Mouse (Mus musculus) heart, embryonic 13.5 days (tissue): ENCODE measurements around the gene Gtf2ird1. TPM values are rescaled to one million over a fixed set of nuclear protein-coding genes. Genes with fewer than 3 reads are reported as not detected.

Source experiments
- ATAC-seq: fragments of 200-750 bp; cut with Nextera tagmentation; 2 replicates; pipeline ENCODE4 v1.8.0; 2017; ENCODE audit warnings: moderate TSS enrichment; ENCODE audit not compliant: insufficient number of reproducible peaks, low FRiP score, low TSS enrichment; ENCODE audit errors: extremely low read depth
- H3K27ac ChIP-seq: fragments of 300-500 bp; sonication (generic); replicated peaks from 2 replicates; pipeline ENCODE4 v1.5.1; 2015; ENCODE audit warnings: moderate library complexity, mild to moderate bottlenecking, inconsistent platforms
- H3K27me3 ChIP-seq: fragments of 300-500 bp; sonication (generic); replicated peaks from 2 replicates; pipeline ENCODE4 v1.6.1; 2015; ENCODE audit warnings: mild to moderate bottlenecking, inconsistent platforms
- H3K36me3 ChIP-seq: fragments of 300-500 bp; sonication (generic); 2 replicates; pipeline ENCODE4 v1.6.1; 2015; ENCODE audit warnings: mild to moderate bottlenecking, inconsistent platforms
- H3K4me1 ChIP-seq: fragments of 300-500 bp; sonication (generic); 2 replicates; pipeline ENCODE4 v1.6.1; 2015; ENCODE audit warnings: inconsistent platforms
- H3K4me2 ChIP-seq: fragments of 300-500 bp; sonication (generic); 2 replicates; pipeline ENCODE4 v1.6.1; 2015; ENCODE audit warnings: inconsistent platforms, mild to moderate bottlenecking, moderate library complexity
- H3K4me3 ChIP-seq: fragments of 300-500 bp; sonication (generic); 2 replicates; pipeline ENCODE4 v1.5.1; 2015; ENCODE audit warnings: moderate library complexity, mild to moderate bottlenecking, inconsistent platforms
- H3K9ac ChIP-seq: fragments of 300-500 bp; sonication (generic); 2 replicates; pipeline ENCODE4 v1.6.1; 2015; ENCODE audit warnings: inconsistent platforms, mild to moderate bottlenecking, moderate library complexity
- H3K9me3 ChIP-seq: fragments of 300-500 bp; sonication (generic); 2 replicates; pipeline ENCODE4 v1.6.1; 2016; ENCODE audit warnings: inconsistent platforms
- WGBS: fragments of 180-500 bp; shearing (Covaris S2); methylation state at CpG from one replicate; pipeline ENCODE4 v1.1.7; 2015; ENCODE audit warnings: mixed read lengths; 5-methylcytosine and 5-hydroxymethylcytosine counted together
- polyA plus RNA-seq: library from polyadenylated mRNA; unstranded; fragments of >200 nt; fragmentation: Nextera tagmentation; extraction: Ambion mirVana; gene quantifications from 2 replicates; pipeline ENCODE4 v1.2.1, GENCODE M21; 2015

Gtf2ird1 gene
- polyA plus RNA-seq, 1 experiment from 2014 or later = 53.4 TPM

GRCm38 (mm10) chr5:134401841-134402240 is 54.7 kb downstream of the Gtf2ird1 start:
- Histone ChIP-seq H3K4me2 (no peak overlapping the region), H3K9ac (no peak overlapping the region), H3K36me3 (peaks cover 99% of the 10 kb centered on the region), H3K27ac (no peak overlapping the region), H3K27me3 (no peaks in the 10 kb centered on the region), H3K4me3 (no peak overlapping the region), H3K9me3 (no peaks in the 10 kb centered on the region), H3K4me1 (peaks cover 18% of the 10 kb centered on the region)
- 95% methylated on average over 18 of the region's 18 CpGs for WGBS
- ATAC-seq = no peak

GRCm38 (mm10) chr5:134397434-134398163 is 58.9 kb downstream of the Gtf2ird1 start:
- Histone ChIP-seq H3K36me3 (peaks cover 95% of the 10 kb centered on the region), H3K9me3 (no peaks in the 10 kb centered on the region), H3K4me3 (no peak overlapping the region), H3K4me1 (peaks cover 50% of the 10 kb centered on the region), H3K9ac (0 out of 2 replicates have a peak overlapping the region, but pooled peaks have one; percentile 16), H3K27ac (peak overlapping the region; percentile 92), H3K27me3 (no peaks in the 10 kb centered on the region), H3K4me2 (no peak overlapping the region)
- 82% methylated on average over 15 of the region's 15 CpGs for WGBS
- ATAC-seq = no peak

GRCm38 (mm10) chr5:134396519-134396918 is 60.0 kb downstream of the Gtf2ird1 start:
- Histone ChIP-seq H3K9ac (peak overlapping the region; percentile 16; the same call in 1 of the 2 replicates), H3K9me3 (no peaks in the 10 kb centered on the region), H3K36me3 (peaks cover 95% of the 10 kb centered on the region), H3K27ac (peak overlapping the region; percentile 92), H3K4me1 (peaks cover 50% of the 10 kb centered on the region), H3K4me2 (0 out of 2 replicates have a peak overlapping the region, but pooled peaks have one; percentile 11), H3K4me3 (no peak overlapping the region), H3K27me3 (no peaks in the 10 kb centered on the region)
- peak; percentile 53; the same call in 1 of the 2 replicates for ATAC-seq
- 25% methylated on average over 9 of the region's 9 CpGs for WGBS

- no peaks in the 10 kb centered on the region for H3K27me3 ChIP-seq
- WGBS = 36% methylated on average over 10 of the region's 10 CpGs
- peak overlapping the region; percentile 92 for H3K27ac ChIP-seq
- ATAC-seq = peak; percentile 51; the same call in 1 of the 2 replicates
- peaks cover 50% of the 10 kb centered on the region for H3K4me1 ChIP-seq
- H3K9me3 ChIP-seq = no peaks in the 10 kb centered on the region
- H3K36me3 ChIP-seq = peaks cover 95% of the 10 kb centered on the region
- H3K4me2 ChIP-seq = peak overlapping the region; percentile 22
- H3K4me3 ChIP-seq = no peak overlapping the region
- H3K9ac ChIP-seq = peak overlapping the region; percentile 28; the same call in 1 of the 2 replicates
These were observed 61.9 kb downstream of the Gtf2ird1 start for GRCm38 (mm10) chr5:134394624-134395023.

GRCm38 (mm10) chr5:134393624-134394023 is 62.9 kb downstream of the Gtf2ird1 start:
- Histone ChIP-seq H3K4me3 (no peak overlapping the region), H3K27ac (peak overlapping the region; percentile 92), H3K9me3 (no peaks in the 10 kb centered on the region), H3K4me1 (peaks cover 50% of the 10 kb centered on the region), H3K4me2 (no peak overlapping the region), H3K9ac (no peak overlapping the region), H3K27me3 (no peaks in the 10 kb centered on the region), H3K36me3 (peaks cover 95% of the 10 kb centered on the region)
- 59% methylated on average over 6 of the region's 6 CpGs for WGBS
- ATAC-seq = no peak

GRCm38 (mm10) chr5:134385106-134385505 is 71.4 kb downstream of the Gtf2ird1 start:
- 55% methylated on average over 2 of the region's 2 CpGs for WGBS
- no peaks in the 10 kb centered on the region for H3K4me1 ChIP-seq
- no peak overlapping the region for H3K4me2 ChIP-seq
- H3K4me3 ChIP-seq = no peak overlapping the region
- no peaks in the 10 kb centered on the region for H3K9me3 ChIP-seq
- no peak; the same call in 1 of the 2 replicates for ATAC-seq
- no peak overlapping the region for H3K27ac ChIP-seq
- peaks cover 85% of the 10 kb centered on the region for H3K36me3 ChIP-seq
- H3K9ac ChIP-seq = no peak overlapping the region
- H3K27me3 ChIP-seq = no peaks in the 10 kb centered on the region

DNA sequence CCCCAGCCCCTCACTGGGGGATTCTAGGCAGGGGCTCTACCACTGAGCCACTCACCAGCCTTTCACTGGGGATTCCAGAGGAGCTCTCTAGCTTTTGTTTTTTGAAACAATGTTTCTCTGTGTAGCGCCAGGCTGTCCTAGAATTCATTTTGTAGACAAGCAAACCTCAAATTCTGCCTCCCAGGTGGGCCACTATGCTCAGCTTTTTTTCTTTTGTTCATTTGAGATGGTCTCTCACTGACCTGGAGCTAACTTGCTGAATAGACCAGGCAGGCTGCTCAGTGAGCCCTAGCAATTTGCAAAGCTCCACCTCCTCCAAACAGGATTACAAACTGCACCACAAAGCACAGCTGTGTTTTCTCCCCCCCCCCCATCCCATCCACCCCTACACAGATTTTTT is 81.3 kb downstream of the Gtf2ird1 start:
- H3K4me2 ChIP-seq = no peak overlapping the region
- peaks cover 65% of the 10 kb centered on the region for H3K36me3 ChIP-seq
- H3K27ac ChIP-seq = peak overlapping the region; percentile 78; the same call in 1 of the 2 replicates
- no peak overlapping the region for H3K4me3 ChIP-seq
- H3K4me1 ChIP-seq = no peaks in the 10 kb centered on the region
- no peak for ATAC-seq
- WGBS = 94% methylated on average over 1 of the region's 1 CpGs
- no peaks in the 10 kb centered on the region for H3K9me3 ChIP-seq
- H3K27me3 ChIP-seq = no peaks in the 10 kb centered on the region
- H3K9ac ChIP-seq = no peak overlapping the region

DNA sequence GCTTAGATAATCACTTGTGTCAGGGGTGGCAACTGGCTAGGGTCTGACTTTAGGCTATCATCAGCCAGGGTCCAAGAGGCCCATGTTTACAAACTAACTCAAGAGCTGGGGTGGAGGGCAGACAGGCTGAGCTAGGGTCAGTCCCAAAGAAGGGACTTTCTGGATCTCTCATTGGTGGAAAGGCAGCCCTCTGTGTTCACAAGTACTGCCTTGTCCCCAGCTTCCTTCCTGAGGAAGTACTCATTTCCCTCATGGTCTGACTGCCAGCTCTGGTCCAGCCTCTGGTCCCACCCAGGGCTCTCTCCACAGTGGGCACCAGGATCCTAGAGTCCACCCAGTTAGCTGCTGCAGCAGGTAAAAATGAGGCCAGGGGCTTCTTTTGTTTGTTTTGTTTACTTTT is 82.0 kb downstream of the Gtf2ird1 start:
- H3K4me2 ChIP-seq = no peak overlapping the region
- no peaks in the 10 kb centered on the region for H3K4me1 ChIP-seq
- peak overlapping the region; percentile 78 for H3K27ac ChIP-seq
- no peak overlapping the region for H3K4me3 ChIP-seq
- peak; percentile 39; the same call in 1 of the 2 replicates for ATAC-seq
- H3K9me3 ChIP-seq = no peaks in the 10 kb centered on the region
- no peaks in the 10 kb centered on the region for H3K27me3 ChIP-seq
- H3K36me3 ChIP-seq = peaks cover 72% of the 10 kb centered on the region
- no peak overlapping the region for H3K9ac ChIP-seq

DNA sequence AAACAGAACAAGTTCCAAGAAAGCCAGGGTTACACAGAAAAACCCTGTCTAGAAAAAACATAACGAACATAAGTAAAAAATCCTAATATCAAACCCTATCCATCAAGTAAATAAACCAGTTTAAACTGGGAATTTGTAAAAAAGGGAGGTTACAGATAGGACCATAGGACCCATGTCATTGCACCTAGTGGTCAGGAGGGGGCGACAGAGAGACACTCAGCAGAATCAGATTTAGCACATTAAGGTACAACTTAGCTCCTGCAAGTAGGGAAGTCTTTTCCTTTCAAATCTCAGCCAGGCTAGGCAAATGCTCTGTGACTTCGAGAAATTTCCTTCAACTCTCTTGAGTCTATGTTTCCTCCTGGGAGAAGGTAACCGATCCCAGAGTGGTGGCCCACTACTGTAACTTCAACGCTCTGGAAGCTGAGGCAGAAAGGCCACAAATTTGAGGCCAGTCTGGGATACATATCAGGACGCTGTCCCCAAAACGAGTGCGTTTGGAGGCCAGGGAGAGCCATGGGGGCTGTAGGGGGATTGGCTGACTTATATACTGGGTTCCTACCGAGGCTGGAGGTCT is 82.5 kb downstream of the Gtf2ird1 start:
- Histone ChIP-seq H3K36me3 (peaks cover 77% of the 10 kb centered on the region), H3K27ac (peak overlapping the region; percentile 78), H3K9ac (no peak overlapping the region), H3K4me1 (no peaks in the 10 kb centered on the region), H3K27me3 (no peaks in the 10 kb centered on the region), H3K4me3 (no peak overlapping the region), H3K9me3 (no peaks in the 10 kb centered on the region), H3K4me2 (no peak overlapping the region)
- ATAC-seq = no peak
- WGBS = 55% methylated on average over 9 of the region's 9 CpGs

- Histone ChIP-seq H3K4me1 (no peaks in the 10 kb centered on the region), H3K36me3 (peaks cover 83% of the 10 kb centered on the region), H3K4me2 (no peak overlapping the region), H3K4me3 (no peak overlapping the region), H3K27ac (no peak overlapping the region), H3K27me3 (no peaks in the 10 kb centered on the region), H3K9ac (no peak overlapping the region), H3K9me3 (no peaks in the 10 kb centered on the region)
- 96% methylated on average over 6 of the region's 6 CpGs for WGBS
- ATAC-seq = no peak
These were observed 83.4 kb downstream of the Gtf2ird1 start for GRCm38 (mm10) chr5:134372926-134373658.

DNA sequence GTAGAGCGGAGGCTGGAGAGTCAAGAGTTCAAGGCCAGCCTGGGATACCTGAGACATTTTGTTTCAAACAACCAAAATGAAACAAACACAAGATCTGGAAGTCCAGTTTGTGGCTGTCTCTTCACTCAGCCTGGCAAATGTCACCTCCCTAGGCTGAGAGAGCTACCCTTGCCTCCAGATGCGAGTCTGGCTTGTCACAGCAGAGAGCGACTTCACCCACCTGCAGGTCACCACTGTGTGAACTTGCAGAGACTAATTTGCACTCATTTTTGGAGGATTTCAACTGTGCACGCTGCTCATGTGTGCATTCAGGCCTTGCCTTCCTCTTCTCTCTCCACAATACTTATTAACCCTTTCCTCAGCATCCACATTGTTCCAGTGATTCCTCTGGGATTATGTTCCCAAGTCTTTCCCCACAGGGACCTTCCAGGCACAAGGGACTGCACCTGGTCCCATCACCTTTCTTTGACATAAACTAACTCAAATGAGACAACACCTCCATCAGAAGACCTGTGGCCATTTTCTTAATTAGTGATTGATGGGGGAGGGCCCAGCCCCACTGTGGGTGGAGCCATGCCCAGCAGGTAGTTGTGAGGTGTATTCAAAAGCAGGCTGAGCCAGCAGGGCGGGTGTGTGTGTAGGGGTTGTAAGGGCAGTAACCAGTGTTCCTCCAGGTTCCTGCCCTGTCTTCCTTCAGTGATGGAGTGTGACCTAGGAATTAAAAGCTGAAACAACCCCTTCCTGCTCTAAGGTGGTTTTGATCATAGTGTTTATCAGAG is 84.8 kb downstream of the Gtf2ird1 start:
- no peak overlapping the region for H3K4me3 ChIP-seq

More for the DNA sequence above, 84.8 kb downstream of the Gtf2ird1 start:
- Histone ChIP-seq H3K27ac (no peak overlapping the region), H3K4me2 (no peak overlapping the region), H3K4me1 (no peaks in the 10 kb centered on the region), H3K9ac (no peak overlapping the region), H3K9me3 (no peaks in the 10 kb centered on the region), H3K27me3 (no peaks in the 10 kb centered on the region), H3K36me3 (peaks cover 83% of the 10 kb centered on the region)
- WGBS = 84% methylated on average over 5 of the region's 5 CpGs
- no peak for ATAC-seq
